Mouse (Mus musculus) gastrocnemius, adult 2 months (tissue): ENCODE data around the gene B230104I21Rik. TPM values are rescaled to one million over a fixed set of nuclear protein-coding genes. Genes with fewer than 3 reads are reported as not detected.

Experiments
- DNase-seq: peaks from one replicate; pipeline ENCODE4 v3.0.0; 2022
- H3K27ac ChIP-seq: fragments of 200-600 bp; 2 replicates; pipeline ENCODE4 v1.8.1; 2022; ENCODE audit warnings: mild to moderate bottlenecking
- H3K4me3 ChIP-seq: fragments of 200-600 bp; 2 replicates; pipeline ENCODE4 v1.8.1; 2022; ENCODE audit warnings: mild to moderate bottlenecking, moderate library complexity
- CTCF ChIP-seq: fragments of 200-600 bp; IDR thresholded peaks from 2 replicates; pipeline ENCODE4 v1.8.1; 2022; ENCODE audit warnings: antibody characterized with exemption, mild to moderate bottlenecking, moderate library complexity
- intact Hi-C: fragments of 180-260 bp; cut with DNase I; formaldehyde crosslinking; loops from one replicate; pipeline ENCODE4 v1.15.1; 2025
- long read RNA-seq, 2 experiments: library from polyadenylated mRNA; stranded (forward); transcript quantifications; one replicate each; pipeline ENCODE4 v2.0.0; 2021
- total RNA-seq, 2 experiments: library from RNA; stranded (reverse); gene quantifications; 2 replicates each; pipeline ENCODE4 v1.2.3; 2021

The B230104I21Rik gene
- not detected for total RNA-seq
- long read RNA-seq, experiment 1 = 0 reads
- long read RNA-seq, experiment 2 = 0 reads

GRCm38 (mm10) chr4:154335761-154336160 lies at the start of gene B230104I21Rik:
TSS of gene B230104I21Rik (plus strand) at chr4:154336127.
- no peak for DNase-seq
- Histone ChIP-seq H3K4me3 (peak within 1 kb of the TSS; percentile 51), H3K27ac (peak within 1 kb of the TSS; percentile 87)
- intact Hi-C loops = loop anchor here (10.0 kb wide), 1 partner anchor 489 kb away; no protein-coding TSS in a partner anchor
- no peak for TF ChIP-seq CTCF

GRCm38 (mm10) chr4:154293735-154294201 lies 42.2 kb upstream of the B230104I21Rik start:
- no peak for TF ChIP-seq CTCF
- no peak for DNase-seq
- intact Hi-C loops = no loop called here
- H3K27ac ChIP-seq = 0 out of 2 replicates have a peak overlapping the region, but pooled peaks have one; percentile 21
- H3K4me3 ChIP-seq = no peak overlapping the region

DNA sequence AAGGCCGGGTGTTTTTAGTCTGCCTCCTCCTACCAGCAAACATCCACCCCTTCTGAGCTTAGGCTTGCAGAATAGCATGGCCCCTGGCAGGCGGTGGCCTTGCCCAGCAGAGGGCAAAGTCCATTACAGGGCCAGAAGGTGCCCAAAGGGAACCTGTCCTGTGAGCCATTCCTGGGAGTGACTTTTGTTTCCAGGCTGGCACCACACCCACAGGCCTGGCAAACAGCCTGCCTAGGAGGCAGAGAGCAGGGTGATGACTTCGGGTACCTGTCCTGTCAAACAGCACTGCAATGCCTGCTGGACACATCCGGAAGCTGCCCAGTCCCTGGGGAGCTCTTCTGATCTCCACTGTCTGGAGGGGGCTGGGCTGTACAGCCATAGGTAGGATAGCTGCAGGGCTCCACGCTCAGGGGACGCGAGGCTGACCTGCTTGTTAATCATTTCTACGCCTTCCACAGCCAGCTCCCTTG lies 41.6 kb upstream of the B230104I21Rik start:
- no peak for TF ChIP-seq CTCF
- DNase-seq = no peak
- intact Hi-C loops = no loop called here
- H3K27ac ChIP-seq = 0 out of 2 replicates have a peak overlapping the region, but pooled peaks have one; percentile 16
- no peak overlapping the region for H3K4me3 ChIP-seq

DNA sequence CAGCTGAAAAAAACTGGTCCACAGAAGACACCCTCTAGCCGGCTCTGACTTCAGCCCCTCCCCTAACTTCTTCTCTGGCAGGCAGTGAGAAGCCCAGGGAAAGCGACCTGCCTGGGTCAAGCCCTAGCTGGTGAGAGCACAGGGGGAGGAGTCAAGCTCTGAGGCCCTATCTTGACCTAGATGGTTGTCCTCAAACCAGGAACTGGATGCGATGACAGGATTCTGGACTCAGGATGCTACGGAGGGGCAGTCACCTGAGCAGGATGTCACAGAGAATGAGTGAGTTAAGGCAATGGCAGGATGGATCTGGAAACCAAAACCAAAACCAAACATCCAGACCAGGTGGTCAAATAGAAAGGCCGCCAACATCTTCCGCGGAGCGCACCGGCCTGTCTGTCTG lies 38.2 kb upstream of the B230104I21Rik start:
- Histone ChIP-seq H3K27ac (no peak overlapping the region), H3K4me3 (no peak overlapping the region)
- TF ChIP-seq CTCF = no peak
- intact Hi-C loops = no loop called here
- DNase-seq = no peak

DNA sequence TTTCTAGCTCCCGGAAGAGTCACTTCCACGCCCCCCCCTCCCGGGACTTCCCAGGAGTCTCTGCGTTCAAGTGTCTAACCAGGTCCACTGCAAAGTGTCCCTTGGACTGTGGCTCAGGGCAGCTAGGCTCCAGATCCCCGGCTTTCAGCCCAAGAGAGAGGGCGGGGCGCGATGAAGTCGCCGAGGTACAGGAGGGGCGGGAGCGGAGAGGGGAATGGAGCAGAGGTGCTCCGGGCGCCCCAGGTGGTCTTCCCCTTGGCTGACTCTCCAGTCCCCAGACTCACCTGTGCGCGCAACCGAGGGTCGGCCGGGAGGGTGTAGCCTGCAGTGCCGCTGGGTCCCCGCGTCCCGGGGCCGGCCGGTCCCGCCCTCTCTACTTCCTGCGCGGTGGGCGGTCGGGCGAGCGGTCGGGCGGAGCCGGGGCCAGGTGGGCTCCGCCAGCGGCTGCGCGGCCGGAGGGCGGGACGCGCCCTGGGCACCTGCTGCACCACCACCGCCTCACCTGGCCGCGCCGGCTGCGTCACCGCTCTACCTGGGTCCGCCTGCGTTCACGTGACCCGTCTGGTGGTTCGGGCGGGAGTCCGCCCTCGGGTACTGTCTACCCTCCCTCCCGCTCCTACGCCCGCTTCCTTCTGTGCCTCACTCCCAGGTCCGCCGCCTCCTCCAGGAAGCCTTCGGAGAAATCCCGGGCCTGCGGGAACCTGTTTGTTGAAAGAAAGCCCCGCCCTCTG lies 36.2 kb upstream of the B230104I21Rik start:
- intact Hi-C loops = loop anchor here (10.0 kb wide), 1 partner anchor 135 kb away; the partner anchor contains the start of gene Tprgl
- TF ChIP-seq CTCF = no peak
- peak overlapping the region; percentile 69 for H3K4me3 ChIP-seq
- H3K27ac ChIP-seq = peak overlapping the region; percentile 24; the same call in 1 of the 2 replicates
- DNase-seq = no peak

DNA sequence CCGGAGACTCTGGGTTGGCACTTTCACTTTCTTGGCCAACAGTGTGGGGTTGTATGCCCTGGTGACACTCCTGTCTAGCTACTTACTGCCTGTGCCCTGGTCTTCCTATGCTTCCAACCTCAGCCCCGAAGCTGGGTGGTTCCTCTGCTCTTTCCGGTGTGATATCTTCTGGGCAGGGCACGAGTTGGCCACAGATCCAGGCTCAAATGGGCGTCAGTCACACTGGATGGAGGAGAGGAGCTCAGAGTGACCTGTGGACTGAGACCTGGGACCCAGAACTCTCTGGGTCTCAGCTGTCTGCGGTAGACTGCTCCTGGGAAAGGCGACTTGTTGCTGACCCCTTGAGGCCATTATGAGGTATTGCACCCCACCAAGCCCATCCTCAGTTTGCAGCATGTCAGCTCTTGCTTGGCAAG lies 34.5 kb upstream of the B230104I21Rik start, which contains the start of gene Arhgef16:
Arhgef16 (minus strand) TSS at position 211 of the 416 bp plus-strand sequence.
- peak; percentile 34 for DNase-seq
- H3K4me3 ChIP-seq = no peak within 1 kb of the TSS; the same call in 1 of the 2 replicates
- H3K27ac ChIP-seq = no peak within 1 kb of the TSS
- intact Hi-C loops = loop anchor here (10.0 kb wide), 1 partner anchor 137 kb away; the partner anchor contains the start of gene Tprgl
- peak; percentile 84 for TF ChIP-seq CTCF

DNA sequence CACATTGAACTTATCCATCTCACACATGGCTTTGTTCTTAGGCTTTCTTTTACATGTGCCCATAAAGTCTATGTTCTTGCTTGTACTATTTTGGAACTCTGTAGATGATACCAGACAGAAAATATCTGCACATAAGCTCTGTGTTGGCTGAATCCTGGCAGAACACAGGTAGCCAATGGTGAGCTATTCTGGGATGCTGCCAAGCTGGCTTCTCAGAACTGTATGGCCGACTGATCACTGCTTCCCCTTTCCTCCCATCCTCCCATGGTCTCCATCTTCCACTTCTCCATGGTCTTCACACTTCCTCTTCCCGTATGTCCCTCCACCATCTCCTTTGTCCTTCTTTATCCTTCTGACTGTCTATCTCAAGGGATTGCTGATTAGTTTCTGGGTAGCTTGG lies 26.8 kb upstream of the B230104I21Rik start:
- Histone ChIP-seq H3K27ac (no peak overlapping the region), H3K4me3 (no peak overlapping the region)
- no peak for TF ChIP-seq CTCF
- intact Hi-C loops = loop anchor here (10.0 kb wide), 1 partner anchor 144 kb away; the partner anchor contains the start of gene Tprgl
- no peak for DNase-seq

DNA sequence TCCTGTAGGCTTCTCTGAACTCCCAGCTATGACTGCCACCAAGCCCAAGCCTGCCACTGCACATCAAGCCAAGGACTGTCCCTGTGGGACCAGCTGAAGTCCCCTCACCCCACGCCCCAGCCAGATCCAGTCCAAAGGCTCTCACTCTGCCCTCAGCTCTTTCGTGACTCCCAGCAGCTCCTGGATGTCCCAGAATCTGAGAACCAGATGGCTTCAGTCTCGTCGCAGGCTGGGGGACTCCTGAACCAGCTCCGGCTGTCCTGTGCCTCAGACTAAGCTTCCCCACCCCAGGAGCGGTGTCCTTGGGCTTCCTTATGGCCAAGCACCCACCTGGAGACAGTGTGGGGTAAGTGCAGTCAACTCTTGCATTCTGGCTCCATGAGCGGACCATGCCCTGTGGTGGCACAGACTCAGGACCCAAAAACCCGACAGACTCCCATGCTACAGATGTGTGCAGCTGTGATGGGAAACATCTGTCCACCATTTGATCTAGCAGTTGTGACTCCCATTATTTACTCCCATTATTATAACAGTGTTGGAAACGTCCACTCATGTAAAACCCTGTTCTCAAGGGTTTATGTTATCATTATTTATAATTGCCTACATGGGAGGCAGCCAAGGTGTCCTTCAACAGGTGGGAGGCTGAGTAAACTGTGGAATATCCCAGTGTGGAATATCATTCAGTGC lies 25.2 kb upstream of the B230104I21Rik start:
- Histone ChIP-seq H3K4me3 (no peak overlapping the region), H3K27ac (no peak overlapping the region)
- TF ChIP-seq CTCF = no peak
- DNase-seq = no peak
- intact Hi-C loops = no loop called here

- Histone ChIP-seq H3K4me3 (no peak overlapping the region), H3K27ac (no peak overlapping the region)
- TF ChIP-seq CTCF = no peak
- no peak for DNase-seq
- intact Hi-C loops = no loop called here
Observed at GRCm38 (mm10) chr4:154312143-154312812, 23.6 kb upstream of the B230104I21Rik start.

- H3K27ac ChIP-seq = no peak overlapping the region
- DNase-seq = no peak
- H3K4me3 ChIP-seq = no peak overlapping the region
- intact Hi-C loops = no loop called here
- no peak for TF ChIP-seq CTCF
Observed at GRCm38 (mm10) chr4:154312935-154313621, 22.8 kb upstream of the B230104I21Rik start.

DNA sequence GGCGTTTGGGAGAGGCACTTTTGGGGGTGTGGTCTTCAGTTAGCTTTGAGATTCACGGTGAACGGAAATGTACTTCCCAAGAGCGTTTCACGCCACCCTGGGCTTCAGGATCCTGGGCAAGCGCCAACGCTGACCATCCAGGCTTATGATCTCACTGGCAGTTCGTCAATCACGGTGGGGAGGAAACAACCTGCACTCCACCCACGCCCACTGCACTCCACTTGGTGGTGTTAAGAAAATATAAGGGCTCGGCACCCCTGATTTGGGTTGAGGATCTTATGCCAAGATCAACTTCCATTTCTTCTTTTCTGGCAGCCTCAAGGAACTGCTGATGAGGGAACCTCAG lies 22.3 kb upstream of the B230104I21Rik start:
- Histone ChIP-seq H3K27ac (no peak overlapping the region), H3K4me3 (no peak overlapping the region)
- no peak for DNase-seq
- TF ChIP-seq CTCF = no peak
- intact Hi-C loops = no loop called here

- DNase-seq = no peak
- Histone ChIP-seq H3K27ac (no peak overlapping the region), H3K4me3 (no peak overlapping the region)
- intact Hi-C loops = loop anchor here (5.0 kb wide), 1 partner anchor 472 kb away; no protein-coding TSS in a partner anchor
- no peak for TF ChIP-seq CTCF
Observed at GRCm38 (mm10) chr4:154325410-154325809, 10.5 kb upstream of the B230104I21Rik start.
